Mouse (Mus musculus): Measurements from ENCODE around the gene Olfr533. TPM values are rescaled to one million over a fixed set of nuclear protein-coding genes. Genes with fewer than 3 reads are reported as not detected.
"Not testable (repeated sequence)": the region's sequence is repeated elsewhere in the genome, so short reads cannot be mapped to it uniquely, and the experiment has no call there.

Gene Olfr533
- polyA plus RNA-seq, 1 experiment from 2014 or later: not detected

- H3K27ac ChIP-seq (ENCODE audit: low read depth); DNase-seq (ENCODE audit: low spot score); H3K4me3 ChIP-seq (ENCODE audit: low read depth, low read length); H3K9ac ChIP-seq (ENCODE audit: low read length); H3K36me3 ChIP-seq (ENCODE audit: control insufficient read depth, insufficient read depth, low read length); H3K4me2 ChIP-seq (ENCODE audit: low read length); H3K4me1 ChIP-seq (replicated peaks; ENCODE audit: control insufficient read depth, insufficient read depth, low read length); ATAC-seq (replicated peaks; ENCODE audit: low FRiP score, low TSS enrichment, low read depth); H3K27me3 ChIP-seq (replicated peaks; ENCODE audit: control insufficient read depth, insufficient read depth, low read length); H3K9me3 ChIP-seq (ENCODE audit: control insufficient read depth, low read length): not testable (repeated sequence)
- WGBS: 89% methylated on average over 2 of the region's 2 CpGs
These were observed 44.3 kb downstream of the Olfr533 start, which contains the start of gene Olfr536 for GRCm38 (mm10) chr7:140507346-140508021. Gene Olfr536 (minus strand): TSS chr7:140507396.

Other genes with a start within 250 kb of the Olfr533 start
- gene Cd163l1, start 245.1 kb upstream of the Olfr533 start, polyA plus RNA-seq (2014; fragmentation: Nextera tagmentation; extraction: Ambion mirVana): 0.07 TPM in 1 of 2 replicates, not detected in the other
- gene 5830411N06Rik, start 216.1 kb upstream of the Olfr533 start, polyA plus RNA-seq (2014; fragmentation: Nextera tagmentation; extraction: Ambion mirVana): not detected in 2 replicates
- not detected in 2 replicates for gene Olfr525, start 142.5 kb upstream of the Olfr533 start, polyA plus RNA-seq (2014; fragmentation: Nextera tagmentation; extraction: Ambion mirVana)
- gene Olfr527, start 129.4 kb upstream of the Olfr533 start, polyA plus RNA-seq (2014; fragmentation: Nextera tagmentation; extraction: Ambion mirVana): not detected in 2 replicates
- gene Olfr60, start 101.7 kb upstream of the Olfr533 start, polyA plus RNA-seq (2014; fragmentation: Nextera tagmentation; extraction: Ambion mirVana): not detected in 2 replicates
- gene Olfr530, start 87.0 kb upstream of the Olfr533 start, polyA plus RNA-seq (2014; fragmentation: Nextera tagmentation; extraction: Ambion mirVana): not detected in 2 replicates
- not detected in 2 replicates for gene Olfr531, start 60.5 kb upstream of the Olfr533 start, polyA plus RNA-seq (2014; fragmentation: Nextera tagmentation; extraction: Ambion mirVana)
- gene Olfr532, start 41.7 kb upstream of the Olfr533 start, polyA plus RNA-seq (2014; fragmentation: Nextera tagmentation; extraction: Ambion mirVana): not detected in 2 replicates
- not detected in 2 replicates for gene Olfr535, start 20.8 kb downstream of the Olfr533 start, polyA plus RNA-seq (2014; fragmentation: Nextera tagmentation; extraction: Ambion mirVana)
- not detected in 2 replicates for gene Olfr536, start 44.0 kb downstream of the Olfr533 start, polyA plus RNA-seq (2014; fragmentation: Nextera tagmentation; extraction: Ambion mirVana)
- not detected in 2 replicates for gene Olfr538, start 104.5 kb downstream of the Olfr533 start, polyA plus RNA-seq (2014; fragmentation: Nextera tagmentation; extraction: Ambion mirVana)
- not detected in 2 replicates for gene Olfr46, start 137.9 kb downstream of the Olfr533 start, polyA plus RNA-seq (2014; fragmentation: Nextera tagmentation; extraction: Ambion mirVana)
- gene Olfr61, start 165.6 kb downstream of the Olfr533 start, polyA plus RNA-seq (2014; fragmentation: Nextera tagmentation; extraction: Ambion mirVana): not detected in 2 replicates
- not detected in 2 replicates for gene Olfr53, start 183.1 kb downstream of the Olfr533 start, polyA plus RNA-seq (2014; fragmentation: Nextera tagmentation; extraction: Ambion mirVana)
- gene Olfr539, start 196.6 kb downstream of the Olfr533 start, polyA plus RNA-seq (2014; fragmentation: Nextera tagmentation; extraction: Ambion mirVana): not detected in 2 replicates
- not detected in 2 replicates for gene Olfr45, start 218.6 kb downstream of the Olfr533 start, polyA plus RNA-seq (2014; fragmentation: Nextera tagmentation; extraction: Ambion mirVana)
- not detected in 2 replicates for gene Olfr541, start 233.9 kb downstream of the Olfr533 start, polyA plus RNA-seq (2014; fragmentation: Nextera tagmentation; extraction: Ambion mirVana)

Data from intestine, embryonic 14.5 days (tissue).